Mouse (Mus musculus) forebrain, embryonic 14.5 days (tissue): ENCODE data around the gene Pex5. TPM values are rescaled to one million over a fixed set of nuclear protein-coding genes. Genes with fewer than 3 reads are reported as not detected.

Experiments
- ATAC-seq: fragments of 200-750 bp; cut with Nextera tagmentation; 2 replicates; pipeline ENCODE4 v1.8.0; 2017; ENCODE audit warnings: mild to moderate bottlenecking, moderate library complexity
- DNase-seq: peaks from one replicate; pipeline ENCODE4 v3.0.0-alpha.2; 2015; ENCODE audit warnings: low spot score
- H3K27ac ChIP-seq: fragments of 300-500 bp; sonication (generic); 2 replicates; pipeline ENCODE4 v1.5.1; 2014; ENCODE audit warnings: low read depth, mild to moderate bottlenecking, control low read depth, low read length, moderate library complexity
- H3K27me3 ChIP-seq: fragments of 300-500 bp; sonication (generic); replicated peaks from 2 replicates; pipeline ENCODE4 v1.6.1; 2014; ENCODE audit warnings: low read length, control low read depth, mixed read lengths; ENCODE audit not compliant: control insufficient read depth, insufficient read depth
- H3K36me3 ChIP-seq: fragments of 300-500 bp; sonication (generic); 2 replicates; pipeline ENCODE4 v1.6.1; 2014; ENCODE audit warnings: low read length, control low read depth; ENCODE audit not compliant: control insufficient read depth, insufficient read depth
- H3K4me1 ChIP-seq: fragments of 300-500 bp; sonication (generic); 2 replicates; pipeline ENCODE4 v1.6.1; 2014; ENCODE audit warnings: antibody characterized with exemption, low read length, control low read depth; ENCODE audit not compliant: control insufficient read depth, insufficient read depth
- H3K4me2 ChIP-seq: fragments of 300-500 bp; sonication (generic); 2 replicates; pipeline ENCODE4 v1.6.1; 2014; ENCODE audit warnings: mild to moderate bottlenecking, control low read depth, low read length
- H3K4me3 ChIP-seq: fragments of 300-500 bp; sonication (generic); 2 replicates; pipeline ENCODE4 v1.5.1; 2014; ENCODE audit warnings: low read depth, low read length, control low read depth
- H3K9ac ChIP-seq: fragments of 300-500 bp; sonication (generic); 2 replicates; pipeline ENCODE4 v1.6.1; 2014; ENCODE audit warnings: mild to moderate bottlenecking, low read length, control low read depth, moderate library complexity
- H3K9me3 ChIP-seq: fragments of 300-500 bp; sonication (generic); replicated peaks from 2 replicates; pipeline ENCODE4 v1.6.1; 2016; ENCODE audit warnings: low read length, control low read depth, mixed read lengths; ENCODE audit not compliant: control insufficient read depth
- WGBS: fragments of 180-500 bp; shearing (Covaris S2); extraction: QIAGEN DNeasy Blood & Tissue Kit; methylation state at CpG from one replicate; pipeline ENCODE4 v1.1.7; 2014; 5-methylcytosine and 5-hydroxymethylcytosine counted together
- polyA plus RNA-seq: library from polyadenylated mRNA; unstranded; fragments of >200 nt; fragmentation: Nextera tagmentation; extraction: Ambion mirVana; gene quantifications from 2 replicates; pipeline ENCODE4 v1.2.1, GENCODE M21; 2014

The Pex5 gene
- polyA plus RNA-seq, 1 experiment from 2014 or later: 55.9 TPM

GRCm38 (mm10) chr6:124448959-124449667 lies 34.2 kb upstream of the Pex5 start:
- Histone ChIP-seq H3K9ac (no peak overlapping the region), H3K9me3 (no peaks in the 10 kb centered on the region), H3K36me3 (peaks cover 14% of the 10 kb centered on the region; the same call in 1 of the 2 replicates), H3K27ac (no peak overlapping the region), H3K4me3 (no peak overlapping the region), H3K27me3 (no peaks in the 10 kb centered on the region), H3K4me1 (no peaks in the 10 kb centered on the region), H3K4me2 (no peak overlapping the region)
- DNase-seq (no peak), ATAC-seq (no peak)
- WGBS: 95% methylated on average over 16 of the region's 16 CpGs

- H3K4me3 ChIP-seq: no peak overlapping the region
- H3K36me3 ChIP-seq: peaks cover 14% of the 10 kb centered on the region; the same call in 1 of the 2 replicates
- H3K27me3 ChIP-seq: no peaks in the 10 kb centered on the region
- H3K4me1 ChIP-seq: no peaks in the 10 kb centered on the region
- H3K27ac ChIP-seq: no peak overlapping the region
- WGBS: 73% methylated on average over 10 of the region's 10 CpGs
- no peak overlapping the region for H3K9ac ChIP-seq
- ATAC-seq (no peak), DNase-seq (no peak)
- H3K4me2 ChIP-seq: no peak overlapping the region
- H3K9me3 ChIP-seq: no peaks in the 10 kb centered on the region
Observed at GRCm38 (mm10) chr6:124448186-124448852, 33.5 kb upstream of the Pex5 start.

- no peaks in the 10 kb centered on the region for H3K4me1 ChIP-seq
- ATAC-seq: no peak
- peaks cover 14% of the 10 kb centered on the region; the same call in 1 of the 2 replicates for H3K36me3 ChIP-seq
- H3K27me3 ChIP-seq: no peaks in the 10 kb centered on the region
- H3K27ac ChIP-seq: no peak overlapping the region
- DNase-seq: no peak
- WGBS: 84% methylated on average over 2 of the region's 2 CpGs
- no peak overlapping the region for H3K4me3 ChIP-seq
- no peak overlapping the region for H3K9ac ChIP-seq
- H3K4me2 ChIP-seq: no peak overlapping the region
- H3K9me3 ChIP-seq: no peaks in the 10 kb centered on the region
Observed at GRCm38 (mm10) chr6:124447356-124447755, 32.5 kb upstream of the Pex5 start.

- DNase-seq (no peak), ATAC-seq (no peak)
- H3K9me3 ChIP-seq: no peaks in the 10 kb centered on the region
- H3K4me2 ChIP-seq: no peak overlapping the region
- no peaks in the 10 kb centered on the region for H3K4me1 ChIP-seq
- no peak overlapping the region for H3K27ac ChIP-seq
- no peak overlapping the region for H3K4me3 ChIP-seq
- H3K36me3 ChIP-seq: peaks cover 14% of the 10 kb centered on the region; the same call in 1 of the 2 replicates
- H3K27me3 ChIP-seq: no peaks in the 10 kb centered on the region
- no peak overlapping the region for H3K9ac ChIP-seq
- WGBS: 96% methylated on average over 9 of the region's 9 CpGs
Observed at GRCm38 (mm10) chr6:124446459-124446858, 31.6 kb upstream of the Pex5 start.

- no peaks in the 10 kb centered on the region for H3K9me3 ChIP-seq
- no peaks in the 10 kb centered on the region for H3K4me1 ChIP-seq
- no peak overlapping the region for H3K27ac ChIP-seq
- H3K27me3 ChIP-seq: no peaks in the 10 kb centered on the region
- WGBS: 99% methylated on average over 2 of the region's 2 CpGs
- no peak overlapping the region for H3K9ac ChIP-seq
- ATAC-seq: no peak
- no peak for DNase-seq
- no peak overlapping the region for H3K4me3 ChIP-seq
- H3K36me3 ChIP-seq: peaks cover 13% of the 10 kb centered on the region; the same call in 1 of the 2 replicates
- no peak overlapping the region for H3K4me2 ChIP-seq
Observed at GRCm38 (mm10) chr6:124446024-124446423, 31.2 kb upstream of the Pex5 start.

GRCm38 (mm10) chr6:124443338-124443737 lies 28.5 kb upstream of the Pex5 start:
- Histone ChIP-seq H3K9me3 (no peaks in the 10 kb centered on the region), H3K4me1 (no peaks in the 10 kb centered on the region), H3K4me2 (no peak overlapping the region), H3K27ac (no peak overlapping the region), H3K36me3 (peaks cover 7% of the 10 kb centered on the region), H3K27me3 (no peaks in the 10 kb centered on the region), H3K9ac (no peak overlapping the region), H3K4me3 (no peak overlapping the region)
- no peak for DNase-seq
- WGBS: 96% methylated on average over 2 of the region's 2 CpGs
- ATAC-seq: no peak

GRCm38 (mm10) chr6:124436245-124436644 lies 21.4 kb upstream of the Pex5 start:
- WGBS: 60% methylated on average over 7 of the region's 7 CpGs
- DNase-seq: no peak
- Histone ChIP-seq H3K4me1 (no peaks in the 10 kb centered on the region), H3K4me2 (no peak overlapping the region), H3K27ac (no peak overlapping the region), H3K4me3 (no peak overlapping the region), H3K36me3 (peaks cover 29% of the 10 kb centered on the region), H3K9ac (no peak overlapping the region), H3K9me3 (no peaks in the 10 kb centered on the region), H3K27me3 (no peaks in the 10 kb centered on the region)
- ATAC-seq: no peak

- H3K27ac ChIP-seq: no peak overlapping the region
- no peaks in the 10 kb centered on the region for H3K4me1 ChIP-seq
- H3K4me2 ChIP-seq: no peak overlapping the region
- H3K27me3 ChIP-seq: no peaks in the 10 kb centered on the region
- ATAC-seq (no peak), DNase-seq (no peak)
- H3K4me3 ChIP-seq: no peak overlapping the region
- H3K36me3 ChIP-seq: peaks cover 29% of the 10 kb centered on the region
- no peaks in the 10 kb centered on the region for H3K9me3 ChIP-seq
- 83% methylated on average over 5 of the region's 5 CpGs for WGBS
- H3K9ac ChIP-seq: no peak overlapping the region
Observed at GRCm38 (mm10) chr6:124435173-124435572, 20.3 kb upstream of the Pex5 start.

GRCm38 (mm10) chr6:124433688-124434324 lies 18.9 kb upstream of the Pex5 start:
- no peaks in the 10 kb centered on the region for H3K27me3 ChIP-seq
- H3K9me3 ChIP-seq: no peaks in the 10 kb centered on the region
- no peak overlapping the region for H3K9ac ChIP-seq
- H3K4me3 ChIP-seq: no peak overlapping the region
- H3K36me3 ChIP-seq: peaks cover 29% of the 10 kb centered on the region
- 94% methylated on average over 8 of the region's 8 CpGs for WGBS
- H3K4me2 ChIP-seq: no peak overlapping the region
- no peak overlapping the region for H3K27ac ChIP-seq
- ATAC-seq (no peak), DNase-seq (no peak)
- H3K4me1 ChIP-seq: no peaks in the 10 kb centered on the region
